Mouse (Mus musculus): ENCODE data around the gene Gm6164.
"Not testable (repeated sequence)": the region's sequence is repeated elsewhere in the genome, so short reads cannot be mapped to it uniquely, and the experiment has no call there.

Gene Gm6164

DNA sequence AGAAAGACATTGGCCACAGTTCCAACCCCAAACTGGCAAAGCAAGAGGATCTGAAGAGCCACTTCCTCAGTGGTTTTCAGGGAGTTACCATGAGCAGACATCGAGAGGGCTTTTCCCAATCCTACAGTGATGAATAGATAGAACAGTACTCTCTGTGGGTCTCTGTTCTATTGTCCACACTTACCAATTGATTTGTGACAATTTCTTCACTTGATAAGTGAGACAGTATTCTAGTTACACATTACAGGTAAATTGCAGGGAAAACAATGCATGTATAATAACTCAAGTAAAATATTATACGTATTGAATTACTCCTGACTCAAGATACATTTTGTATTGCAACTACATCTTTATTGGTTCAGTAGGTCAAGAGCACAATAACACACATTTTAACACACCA is at the start of gene Gm6164:
Gene Gm6164, minus strand, starts transcription at position 101 of the 400 bp plus-strand sequence.
- not testable (repeated sequence) for DNase-seq

DNA sequence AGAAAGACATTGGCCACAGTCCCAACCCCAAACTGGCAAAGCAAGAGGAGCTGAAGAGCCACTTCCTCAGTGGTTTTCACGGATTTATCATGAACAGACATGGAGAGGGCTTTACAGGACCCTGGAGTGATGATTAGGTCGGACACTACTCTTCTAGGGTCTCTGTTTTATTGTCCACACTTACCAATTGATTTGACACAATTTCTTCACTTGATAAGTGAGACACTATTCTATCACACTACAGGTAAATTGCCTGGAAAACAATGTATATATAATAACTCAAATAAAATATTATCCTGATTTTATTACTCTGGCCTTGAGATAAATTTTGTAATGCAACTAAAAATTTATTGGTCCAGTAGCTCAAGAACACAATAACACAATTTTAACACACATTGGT is 28.3 kb upstream of the Gm6164 start, which contains the start of gene Gm4498:
Gene Gm4498, minus strand, starts transcription at position 101 of the 400 bp plus-strand sequence.
- DNase-seq, result not testable (repeated sequence)

DNA sequence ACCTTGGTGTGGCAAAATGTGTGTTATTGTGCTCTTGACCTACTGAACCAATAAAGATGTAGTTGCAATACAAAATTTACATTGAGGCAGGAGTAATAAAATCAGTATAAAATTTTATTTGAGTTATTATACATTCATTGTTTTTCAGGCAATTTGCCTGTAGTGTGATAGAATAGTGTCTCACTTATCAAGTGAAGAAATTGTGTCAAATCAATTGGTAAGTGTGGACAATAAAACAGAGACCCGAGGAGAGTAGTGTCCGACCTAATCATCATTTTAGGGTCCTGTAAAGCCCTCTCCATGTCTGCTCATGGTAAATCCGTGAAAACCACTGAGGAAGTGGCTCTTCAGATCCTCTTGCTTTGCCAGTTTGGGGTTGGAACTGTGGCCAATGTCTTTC is 12.0 kb downstream of the Gm6164 start, which contains the start of gene Vmn1r95:
Gene Vmn1r95, plus strand, starts transcription at position 301 of the 400 bp plus-strand sequence.
- DNase-seq, result not testable (repeated sequence)

DNA sequence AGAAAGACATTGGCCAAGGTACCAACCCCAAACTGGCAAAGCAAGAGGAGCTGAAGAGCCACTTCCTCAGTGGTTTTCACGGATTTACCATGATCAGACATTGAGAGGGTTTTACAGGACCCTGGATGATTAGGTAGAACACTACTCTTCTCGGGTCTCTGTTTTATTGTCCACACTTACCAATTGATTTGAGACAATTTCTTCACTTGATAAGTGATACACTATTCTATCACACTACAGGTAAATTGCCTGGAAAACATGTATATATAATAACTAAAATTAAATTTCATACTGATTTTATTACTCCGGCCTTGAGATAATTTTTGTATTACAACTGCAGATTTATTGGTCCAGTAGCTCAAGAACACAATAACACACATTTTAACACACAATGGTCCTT is 37.1 kb downstream of the Gm6164 start, which contains the start of gene Vmn1r94:
Gene Vmn1r94, minus strand, starts transcription at position 101 of the 400 bp plus-strand sequence.
- DNase-seq, result not testable (repeated sequence)
